Mouse (Mus musculus) stomach, embryonic 14.5 days (tissue): Measurements from ENCODE around the gene Olfr25. TPM values are rescaled to one million over a fixed set of nuclear protein-coding genes. Genes with fewer than 3 reads are reported as not detected.

Source experiments
- ATAC-seq: fragments of 200-750 bp; cut with Nextera tagmentation; 2 replicates; pipeline ENCODE4 v1.8.0; 2017; ENCODE audit warnings: low read depth, moderate TSS enrichment; ENCODE audit not compliant: insufficient number of reproducible peaks, insufficient read depth, low FRiP score
- H3K27ac ChIP-seq: fragments of 300-500 bp; sonication (generic); 2 replicates; pipeline ENCODE4 v1.5.1; 2014; ENCODE audit warnings: mild to moderate bottlenecking, low read length, moderate library complexity, mixed read lengths
- H3K27me3 ChIP-seq: fragments of 300-500 bp; sonication (generic); 2 replicates; pipeline ENCODE4 v1.6.1; 2014; ENCODE audit warnings: low read length, control low read depth, mixed read lengths; ENCODE audit not compliant: control insufficient read depth, insufficient read depth
- H3K36me3 ChIP-seq: fragments of 300-500 bp; sonication (generic); 2 replicates; pipeline ENCODE4 v1.6.1; 2014; ENCODE audit warnings: mild to moderate bottlenecking, control low read depth, low read length, moderate library complexity, mixed read lengths; ENCODE audit not compliant: control insufficient read depth, insufficient read depth
- H3K4me1 ChIP-seq: fragments of 300-500 bp; sonication (generic); 2 replicates; pipeline ENCODE4 v1.6.1; 2014; ENCODE audit warnings: low read length, control low read depth, mixed read lengths; ENCODE audit not compliant: control insufficient read depth, insufficient read depth
- H3K4me2 ChIP-seq: fragments of 300-500 bp; sonication (generic); replicated peaks from 2 replicates; pipeline ENCODE4 v1.6.1; 2014; ENCODE audit warnings: low read depth, low read length, control low read depth
- H3K4me3 ChIP-seq: fragments of 300-500 bp; sonication (generic); 2 replicates; pipeline ENCODE4 v1.5.1; 2014; ENCODE audit warnings: low read depth, low read length, control low read depth
- H3K9ac ChIP-seq: fragments of 300-500 bp; sonication (generic); replicated peaks from 2 replicates; pipeline ENCODE4 v1.6.1; 2014; ENCODE audit warnings: low read depth, mild to moderate bottlenecking, control low read depth, low read length, moderate library complexity, mixed read lengths
- H3K9me3 ChIP-seq: fragments of 300-500 bp; sonication (generic); 2 replicates; pipeline ENCODE4 v1.6.1; 2016; ENCODE audit warnings: low read depth, low read length, control low read depth; ENCODE audit not compliant: control insufficient read depth
- WGBS: fragments of 180-500 bp; shearing (Covaris S2); extraction: QIAGEN DNeasy Blood & Tissue Kit; methylation state at CpG from one replicate; pipeline ENCODE4 v1.1.7; 2014; 5-methylcytosine and 5-hydroxymethylcytosine counted together
- polyA plus RNA-seq: library from polyadenylated mRNA; unstranded; fragments of >200 nt; fragmentation: Nextera tagmentation; extraction: Ambion mirVana; gene quantifications from 2 replicates; pipeline ENCODE4 v1.2.1, GENCODE M21; 2014

Olfr25 gene
- polyA plus RNA-seq = not detected in 2 replicates

- no peak within 1 kb of the TSS for H3K4me2 ChIP-seq
- no peaks in the 10 kb centered on the region for H3K9me3 ChIP-seq
- H3K36me3 ChIP-seq = no peaks in the 10 kb centered on the region
- 83% methylated on average over 3 of the region's 3 CpGs for WGBS
- H3K9ac ChIP-seq = no peak within 1 kb of the TSS
- no peak within 1 kb of the TSS for H3K27ac ChIP-seq
- H3K4me3 ChIP-seq = no peak within 1 kb of the TSS
- H3K4me1 ChIP-seq = no peaks in the 10 kb centered on the region
- no peak for ATAC-seq
- no peaks in the 10 kb centered on the region for H3K27me3 ChIP-seq
These were observed at the start of gene Olfr25 for GRCm38 (mm10) chr9:38328760-38329159. Gene Olfr25, plus strand, starts transcription at chr9:38329060.

DNA sequence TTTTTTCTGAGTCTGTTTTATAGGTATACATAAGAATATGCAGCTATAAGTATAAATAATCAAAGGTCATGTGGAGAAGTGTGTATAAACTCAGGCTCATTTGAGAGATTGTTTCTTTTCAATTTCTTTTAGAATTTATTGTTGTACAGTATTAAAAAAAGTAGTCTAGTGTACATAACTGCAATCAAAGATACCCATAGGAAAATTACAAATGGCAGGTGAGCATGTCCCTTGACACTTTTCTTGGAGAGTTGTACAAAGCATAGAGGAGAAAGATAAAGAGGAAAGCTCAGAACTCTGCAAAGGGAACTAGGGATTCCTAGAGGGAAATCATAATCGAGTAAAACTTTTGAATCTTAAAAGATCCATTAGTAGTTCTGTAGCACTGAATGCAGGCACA is 38.1 kb upstream of the Olfr25 start, which contains the start of gene Olfr896-ps1:
Gene Olfr896-ps1, plus strand, starts transcription at position 301 of the 400 bp plus-strand sequence.
- H3K9ac ChIP-seq = no peak within 1 kb of the TSS
- H3K4me3 ChIP-seq = no peak within 1 kb of the TSS
- no peaks in the 10 kb centered on the region for H3K9me3 ChIP-seq
- H3K27ac ChIP-seq = no peak within 1 kb of the TSS
- no peaks in the 10 kb centered on the region for H3K27me3 ChIP-seq
- no peak for ATAC-seq
- WGBS = 78% methylated on average over 1 of the region's 1 CpGs
- H3K4me1 ChIP-seq = no peaks in the 10 kb centered on the region
- H3K4me2 ChIP-seq = no peak within 1 kb of the TSS
- H3K36me3 ChIP-seq = no peaks in the 10 kb centered on the region

DNA sequence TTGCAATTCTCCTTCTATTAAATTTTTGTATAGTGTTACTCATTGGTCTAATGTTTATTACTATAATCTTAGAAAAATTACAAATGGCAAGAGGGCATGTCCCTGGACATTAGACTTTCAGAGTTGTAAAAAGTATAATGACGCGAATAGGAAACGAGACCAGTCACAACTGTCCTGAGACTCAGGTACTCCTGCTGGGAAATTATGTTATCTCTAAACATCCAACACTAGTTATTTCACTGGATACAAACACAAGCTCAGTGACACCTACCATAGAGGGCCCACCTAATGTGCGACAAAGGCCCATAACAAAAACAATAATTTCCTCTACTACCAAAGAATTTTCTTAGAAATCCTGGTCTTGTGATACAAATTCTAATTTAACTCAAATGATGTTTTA is 19.3 kb downstream of the Olfr25 start, which contains the start of gene Olfr898:
Gene Olfr898, plus strand, starts transcription at position 301 of the 400 bp plus-strand sequence.
- Histone ChIP-seq H3K27ac (no peak within 1 kb of the TSS), H3K4me2 (no peak within 1 kb of the TSS), H3K36me3 (no peaks in the 10 kb centered on the region), H3K9ac (no peak within 1 kb of the TSS), H3K4me3 (no peak within 1 kb of the TSS), H3K9me3 (no peaks in the 10 kb centered on the region), H3K27me3 (no peaks in the 10 kb centered on the region), H3K4me1 (no peaks in the 10 kb centered on the region)
- 96% methylated on average over 4 of the region's 4 CpGs for WGBS
- ATAC-seq = no peak

DNA sequence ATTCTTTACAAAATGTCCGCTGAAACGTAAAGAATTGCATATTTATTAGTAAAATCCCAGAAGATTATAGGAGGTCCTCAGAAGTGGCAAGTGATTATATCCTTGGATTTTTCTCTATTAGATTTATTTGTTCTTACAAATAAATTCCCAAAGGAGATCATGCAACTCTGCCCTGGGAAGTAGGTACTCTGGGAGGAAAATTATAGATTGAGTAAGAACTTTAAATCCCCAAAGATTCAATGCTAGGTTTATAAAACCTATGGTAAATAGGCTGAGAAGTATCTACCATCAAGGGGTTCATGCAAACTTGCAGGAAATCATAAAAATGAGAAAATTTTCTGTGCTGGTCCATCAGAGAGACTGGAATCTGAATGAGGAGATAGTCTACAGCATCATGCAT is 37.7 kb downstream of the Olfr25 start, which contains the start of gene Olfr250:
Gene Olfr250, plus strand, starts transcription at position 301 of the 400 bp plus-strand sequence.
- H3K9ac ChIP-seq = no peak within 1 kb of the TSS
- no peak within 1 kb of the TSS for H3K4me2 ChIP-seq
- no peaks in the 10 kb centered on the region for H3K9me3 ChIP-seq
- no peaks in the 10 kb centered on the region for H3K4me1 ChIP-seq
- no peak within 1 kb of the TSS for H3K27ac ChIP-seq
- ATAC-seq = no peak
- no peaks in the 10 kb centered on the region for H3K27me3 ChIP-seq
- H3K4me3 ChIP-seq = no peak within 1 kb of the TSS
- H3K36me3 ChIP-seq = no peaks in the 10 kb centered on the region
- WGBS = 94% methylated on average over 2 of the region's 2 CpGs

GRCm38 (mm10) chr9:38376786-38377185 is 47.9 kb downstream of the Olfr25 start, which contains the start of gene Olfr251:
Gene Olfr251, plus strand, starts transcription at chr9:38377086.
- WGBS = 53% methylated on average over 2 of the region's 2 CpGs
- Histone ChIP-seq H3K27me3 (no peaks in the 10 kb centered on the region), H3K27ac (no peak within 1 kb of the TSS), H3K4me1 (no peaks in the 10 kb centered on the region), H3K36me3 (no peaks in the 10 kb centered on the region), H3K9ac (no peak within 1 kb of the TSS), H3K4me3 (no peak within 1 kb of the TSS), H3K4me2 (no peak within 1 kb of the TSS), H3K9me3 (no peaks in the 10 kb centered on the region)
- no peak for ATAC-seq

Other genes starting within 250 kb of the Olfr25 start
- gene Olfr887, start 245.0 kb upstream of the Olfr25 start, polyA plus RNA-seq = not detected in 2 replicates
- gene Olfr888, start 220.9 kb upstream of the Olfr25 start, polyA plus RNA-seq = not detected in 2 replicates
- 0.07 and 0.12 TPM in 2 replicates for gene Olfr889, start 213.9 kb upstream of the Olfr25 start, polyA plus RNA-seq
- not detected in 2 replicates for gene Olfr890, start 186.5 kb upstream of the Olfr25 start, polyA plus RNA-seq
- not detected in 2 replicates for gene Olfr891, start 148.2 kb upstream of the Olfr25 start, polyA plus RNA-seq
- not detected in 2 replicates for gene Olfr893, start 120.7 kb upstream of the Olfr25 start, polyA plus RNA-seq
- not detected in 2 replicates for gene Olfr894, start 111.0 kb upstream of the Olfr25 start, polyA plus RNA-seq
- gene Olfr143, start 76.3 kb upstream of the Olfr25 start, polyA plus RNA-seq = not detected in 2 replicates
- gene Olfr895, start 61.2 kb upstream of the Olfr25 start, polyA plus RNA-seq = not detected in 2 replicates
- not detected in 2 replicates for gene Olfr896-ps1, start 38.0 kb upstream of the Olfr25 start, polyA plus RNA-seq
- gene Olfr898, start 19.4 kb downstream of the Olfr25 start, polyA plus RNA-seq = not detected in 2 replicates
- gene Olfr250, start 37.8 kb downstream of the Olfr25 start, polyA plus RNA-seq = not detected in 2 replicates
- gene Olfr251, start 48.0 kb downstream of the Olfr25 start, polyA plus RNA-seq = not detected in 2 replicates
- gene Olfr147, start 72.6 kb downstream of the Olfr25 start, polyA plus RNA-seq = not detected in 2 replicates
- not detected in 2 replicates for gene Olfr901, start 100.4 kb downstream of the Olfr25 start, polyA plus RNA-seq
- not detected in 2 replicates for gene Olfr902, start 118.6 kb downstream of the Olfr25 start, polyA plus RNA-seq
- not detected in 2 replicates for gene Olfr904, start 134.1 kb downstream of the Olfr25 start, polyA plus RNA-seq
- gene Olfr905, start 142.0 kb downstream of the Olfr25 start, polyA plus RNA-seq = not detected in 2 replicates
- gene Olfr906, start 158.0 kb downstream of the Olfr25 start, polyA plus RNA-seq = not detected in 2 replicates
- not detected in 2 replicates for gene Olfr907, start 166.7 kb downstream of the Olfr25 start, polyA plus RNA-seq
- gene Olfr911-ps1, start 192.5 kb downstream of the Olfr25 start, polyA plus RNA-seq = not detected in 2 replicates
- not detected in 2 replicates for gene Olfr910, start 208.8 kb downstream of the Olfr25 start, polyA plus RNA-seq